8 mouse cellular contexts compared by ENCODE assay signal in the genomic region with DNA sequence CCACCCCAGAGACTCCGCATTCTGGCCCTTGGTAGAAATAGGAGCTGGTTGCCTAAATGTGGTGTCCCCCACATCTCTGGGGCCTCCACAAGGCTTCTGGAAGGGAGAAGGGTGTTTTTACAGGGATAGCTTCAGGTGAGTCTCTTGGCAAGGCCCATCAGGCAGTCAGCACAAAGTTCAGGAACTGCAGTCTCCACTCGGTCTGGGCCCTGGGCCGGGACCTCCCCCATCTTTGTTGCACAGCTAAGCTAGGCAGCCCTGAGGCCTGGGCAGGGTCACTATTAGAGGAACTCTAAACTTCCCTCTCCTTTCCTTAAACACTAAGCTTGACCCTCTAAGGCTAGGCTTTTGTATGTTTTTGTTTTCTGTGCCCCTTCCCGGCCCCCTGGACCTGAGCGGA. TPM values are rescaled to one million over a fixed set of nuclear protein-coding genes. Genes with fewer than 3 reads are reported as not detected.
DNase-seq lines count a peak whose midpoint lies in the region; ATAC-seq and TF ChIP-seq lines count a peak whose summit lies in the region.

No protein-coding gene starts in this region.

- WGBS in liver, embryonic 14.5 days (ENCODE audit: insufficient replicate concordance): 20% methylated on average over 5 of the region's 5 CpGs
- WGBS in stomach, postnatal 0 days: 14% methylated on average over 5 of the region's 5 CpGs

- ATAC-seq in liver, embryonic 14.5 days (ENCODE audit: insufficient read depth): no peak
- no peak for ATAC-seq in stomach, postnatal 0 days (ENCODE audit: low FRiP score, low TSS enrichment)

- intact Hi-C loops in gastrocnemius, adult 2 months (cut with DNase I): no loop called here
- intact Hi-C loops in left cerebral cortex, postnatal 4 days (cut with DNase I): no loop called here

- no peak for TF ChIP-seq EP300 in liver, embryonic 14.5 days (IDR thresholded peaks at IDR 0.05; ENCODE audit: low read depth)
- TF ChIP-seq EP300 in stomach, postnatal 0 days (optimal IDR thresholded peaks at IDR 0.05): no peak

- H3K27me3 ChIP-seq in liver, embryonic 14.5 days (ENCODE audit: control insufficient read depth, insufficient read depth, low read length): no peaks in the 10 kb centered on the region
- H3K27me3 ChIP-seq in stomach, postnatal 0 days (ENCODE audit: control insufficient read depth, insufficient read depth, low read length): no peaks in the 10 kb centered on the region

- H3K4me2 ChIP-seq in liver, embryonic 14.5 days (ENCODE audit: low read depth): peak overlapping the region; percentile 79
- peak overlapping the region; percentile 86 for H3K4me2 ChIP-seq in stomach, postnatal 0 days (replicated peaks; ENCODE audit: low read depth)

- peak overlapping the region; percentile 68 for H3K9ac ChIP-seq in liver, embryonic 14.5 days (replicated peaks)
- H3K9ac ChIP-seq in stomach, postnatal 0 days (ENCODE audit: low read length): peak overlapping the region; percentile 74

- peak overlapping the region; percentile 73 for H3K4me3 ChIP-seq in gastrocnemius, adult 2 months
- H3K4me3 ChIP-seq in liver, embryonic 14.5 days (ENCODE audit: insufficient read depth in 1 of 2, low read depth in 2 of 2, low read length in 2 of 2): peak overlapping the region; percentile 61 to 62
- H3K4me3 ChIP-seq in stomach, postnatal 0 days (ENCODE audit: low read depth, low read length): peak overlapping the region; percentile 58

- no peaks in the 10 kb centered on the region for H3K36me3 ChIP-seq in liver, embryonic 14.5 days (replicated peaks; ENCODE audit: control insufficient read depth, insufficient read depth, low read depth)
- no peaks in the 10 kb centered on the region for H3K36me3 ChIP-seq in stomach, postnatal 0 days (ENCODE audit: control insufficient read depth, insufficient read depth, low read length)

- H3K27ac ChIP-seq in gastrocnemius, adult 2 months: peak overlapping the region; percentile 64
- no peak overlapping the region for H3K27ac ChIP-seq in liver, embryonic 14.5 days
- peak overlapping the region; percentile 84 for H3K27ac ChIP-seq in stomach, postnatal 0 days (replicated peaks)

- no peak for DNase-seq in gastrocnemius, adult 2 months
- no peak for DNase-seq in gastrocnemius, adult 18-20 months (ENCODE audit: low spot score)
- DNase-seq in urinary bladder, postnatal 25 days (ENCODE audit: low spot score): peak; percentile 4
- DNase-seq in urinary bladder, postnatal 36 days (ENCODE audit: low spot score in 2 of 2): no peak
- DNase-seq in liver, embryonic 14.5 days (ENCODE audit: low read depth in 3 of 3, low spot score in 3 of 3): no peak
- DNase-seq in stomach, postnatal 0 days (ENCODE audit: low spot score): peak; percentile 27
- DNase-seq in adrenal gland, postnatal 36 days: no peak
- DNase-seq in left cerebral cortex, postnatal 4 days: no peak

- H3K4me1 ChIP-seq in liver, embryonic 14.5 days (replicated peaks; ENCODE audit: control insufficient read depth in 2 of 2, insufficient read depth in 2 of 2, low read length in 1 of 2): peaks cover 9 to 31% of the 10 kb centered on the region in 2 experiments
- 0 out of 2 replicates have a peak, but pooled peaks cover 4% of the 10 kb centered on the region for H3K4me1 ChIP-seq in stomach, postnatal 0 days (replicated peaks; ENCODE audit: control insufficient read depth, insufficient read depth)

- no peaks in the 10 kb centered on the region for H3K9me3 ChIP-seq in liver, embryonic 14.5 days (ENCODE audit: control insufficient read depth, low read length)
- H3K9me3 ChIP-seq in stomach, postnatal 0 days (ENCODE audit: control insufficient read depth, low read length): no peaks in the 10 kb centered on the region

- TF ChIP-seq CTCF in gastrocnemius, adult 2 months (IDR thresholded peaks at IDR 0.05): no peak
- no peak for TF ChIP-seq CTCF in liver, embryonic 14.5 days (IDR thresholded peaks at IDR 0.05; ENCODE audit: low read depth)
- TF ChIP-seq CTCF in stomach, postnatal 0 days (IDR thresholded peaks at IDR 0.05; ENCODE audit: low read depth): no peak

RNA-seq across cellular contexts. Expression of a gene that starts 4.6 kb away (rescaled TPM):
- 1 to 10 TPM in 1 of 2 experiments, under 1 TPM in 1; 0.97 to 2.0 TPM for total RNA-seq in gastrocnemius, adult 2 months (2021)
- total RNA-seq in gastrocnemius, adult 18-20 months (2021): 1 to 10 TPM; 1.4 to 2.4 TPM
- 20.6 and 29.5 TPM in 2 replicates for polyA plus RNA-seq in liver, embryonic 14.5 days (2012; rRNA removed)
- 47.9 and 51.7 TPM in 2 replicates for polyA plus RNA-seq in liver, embryonic 14.5 days (2014; fragmentation: Nextera tagmentation; extraction: Ambion mirVana)
- polyA plus RNA-seq in stomach, postnatal 0 days (2015; fragmentation: Nextera tagmentation; extraction: Ambion mirVana): 18.3 and 20.0 TPM in 2 replicates
- 100 to 1,000 TPM; 128 to 179 TPM for total RNA-seq in adrenal gland, postnatal 36 days (2021)
- 1 to 10 TPM; 3.1 to 4.7 TPM for total RNA-seq in left cerebral cortex, postnatal 4 days (2021)

Comparison
In these comparisons a context has a peak if more than half of its experiments do, and no peak if none do; other contexts are left out.
1. DNase-seq: peak in urinary bladder, postnatal 25 days (single experiment) and stomach, postnatal 0 days (single experiment); none in gastrocnemius, adult 2 months (single experiment), gastrocnemius, adult 18-20 months (single experiment), urinary bladder, postnatal 36 days (0 of 2), liver, embryonic 14.5 days (0 of 3), adrenal gland, postnatal 36 days (0 of 2) and left cerebral cortex, postnatal 4 days (single experiment).
2. RNA of a gene that starts 4.6 kb away (total RNA-seq): 128 to 179 TPM in adrenal gland, postnatal 36 days; 3.1 to 4.7 TPM in left cerebral cortex, postnatal 4 days, 1.4 to 2.4 TPM in gastrocnemius, adult 18-20 months and 0.97 to 2.0 TPM in gastrocnemius, adult 2 months; every median in the first group is over 10 times any median in the second.
3. Peak in every context shown above with its lines, with median percentiles within 50 percentile points of each other: H3K4me3 ChIP-seq.